Mouse (Mus musculus): ENCODE data around the gene Siah3. TPM values are rescaled to one million over a fixed set of nuclear protein-coding genes. Genes with fewer than 3 reads are reported as not detected.

Siah3 gene
- 1.9 and 2.1 TPM in 2 replicates for polyA plus RNA-seq (2016; fragmentation: Nextera tagmentation; extraction: Ambion mirVana)

DNA sequence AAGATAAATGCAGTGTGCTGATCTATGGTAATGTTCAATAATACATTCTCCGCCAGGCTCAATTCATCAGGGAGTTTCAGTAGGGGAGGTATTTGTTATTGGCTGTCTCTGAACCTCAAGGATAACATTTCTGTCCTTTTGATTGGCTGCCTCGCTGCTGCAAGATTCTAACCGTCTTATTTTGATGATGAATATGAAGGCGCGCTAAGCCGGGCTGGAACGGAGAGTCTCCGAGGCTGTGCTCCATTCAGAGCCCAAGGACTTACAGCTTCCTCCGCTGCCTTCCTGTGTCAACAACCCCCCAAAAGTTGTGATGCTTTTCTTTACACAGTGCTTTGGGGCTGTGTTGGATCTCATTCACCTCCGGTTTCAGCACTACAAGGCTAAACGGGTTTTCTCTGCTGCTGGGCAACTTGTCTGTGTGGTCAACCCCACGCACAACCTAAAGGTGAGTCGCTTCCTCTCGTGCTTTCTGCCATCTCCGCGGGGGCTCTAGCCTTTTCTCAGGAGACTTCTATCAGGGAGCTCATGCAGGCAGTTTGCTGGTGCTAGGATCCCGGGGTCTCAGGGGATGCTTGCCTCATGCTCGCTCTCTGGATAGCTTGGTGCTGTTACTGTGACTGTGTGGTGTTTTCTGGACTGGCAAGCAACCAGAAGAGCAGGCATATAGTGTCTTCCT is at the start of gene Siah3:
TSS of gene Siah3 (plus strand) at position 240 of the 679 bp plus-strand sequence.
- Histone ChIP-seq H3K9me3 (replicated peaks) (no peaks in the 10 kb centered on the region), H3K27me3 (no peaks in the 10 kb centered on the region), H3K4me1 (peaks cover 29% of the 10 kb centered on the region), H3K4me2 (replicated peaks) (peak within 1 kb of the TSS; percentile 72), H3K27ac (peak within 1 kb of the TSS; percentile 81), H3K4me3 (peak within 1 kb of the TSS; percentile 45), H3K36me3 (no peaks in the 10 kb centered on the region), H3K9ac (peak within 1 kb of the TSS; percentile 63)
- peak; percentile 49 for ATAC-seq (ENCODE audit: low FRiP score)
- 5% methylated on average over 18 of the region's 18 CpGs for WGBS

DNA sequence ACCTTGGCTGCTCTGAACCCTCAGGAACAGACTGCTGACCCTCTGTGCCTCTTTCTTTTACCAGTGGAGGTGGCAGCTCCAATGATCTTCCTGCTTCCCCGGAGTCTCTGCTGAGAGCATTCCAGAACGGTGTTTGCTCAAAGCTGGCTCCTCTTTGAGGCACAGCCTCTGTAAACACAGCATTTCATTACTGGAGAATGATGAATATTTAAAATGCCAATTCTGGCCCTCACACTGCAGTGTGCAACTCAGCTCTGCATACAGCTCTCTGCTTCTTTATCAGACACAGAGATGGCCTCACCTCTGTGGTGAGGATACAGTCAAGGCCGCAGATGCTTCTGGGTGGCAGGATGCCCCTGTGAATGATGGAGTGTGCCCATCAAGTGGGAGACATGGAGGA is 46.0 kb upstream of the Siah3 start:
- Histone ChIP-seq H3K36me3 (no peaks in the 10 kb centered on the region), H3K9me3 (replicated peaks) (no peaks in the 10 kb centered on the region), H3K27ac (no peak overlapping the region), H3K27me3 (no peaks in the 10 kb centered on the region), H3K4me2 (replicated peaks) (no peak overlapping the region), H3K9ac (no peak overlapping the region), H3K4me1 (no peaks in the 10 kb centered on the region), H3K4me3 (no peak overlapping the region)
- 87% methylated on average over 3 of the region's 3 CpGs for WGBS
- ATAC-seq (ENCODE audit: low FRiP score), result no peak

DNA sequence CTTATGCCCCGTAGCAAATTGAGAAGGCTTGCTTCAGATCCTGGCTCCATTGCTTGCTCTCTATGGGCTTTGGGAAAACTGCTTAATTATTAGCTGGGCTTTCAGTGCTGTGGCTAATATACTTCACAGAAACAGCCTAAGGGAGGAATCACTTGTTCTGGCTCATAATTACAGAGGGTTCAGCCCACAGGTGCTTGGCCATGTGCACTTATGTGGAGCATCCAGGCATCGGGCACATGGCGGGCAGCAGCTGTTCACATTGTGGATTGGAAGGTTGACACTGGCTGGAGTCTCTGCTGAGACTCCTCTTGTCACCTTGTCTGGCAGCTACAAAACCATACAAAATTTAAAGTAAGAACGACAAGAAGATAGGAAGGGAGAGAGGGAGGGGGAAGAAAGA is 45.4 kb upstream of the Siah3 start:
- Histone ChIP-seq H3K4me2 (replicated peaks) (no peak overlapping the region), H3K9ac (no peak overlapping the region), H3K4me3 (no peak overlapping the region), H3K9me3 (replicated peaks) (no peaks in the 10 kb centered on the region), H3K27me3 (no peaks in the 10 kb centered on the region), H3K36me3 (no peaks in the 10 kb centered on the region), H3K27ac (no peak overlapping the region), H3K4me1 (no peaks in the 10 kb centered on the region)
- no peak for ATAC-seq (ENCODE audit: low FRiP score)
- WGBS, result 84% methylated on average over 4 of the region's 4 CpGs

DNA sequence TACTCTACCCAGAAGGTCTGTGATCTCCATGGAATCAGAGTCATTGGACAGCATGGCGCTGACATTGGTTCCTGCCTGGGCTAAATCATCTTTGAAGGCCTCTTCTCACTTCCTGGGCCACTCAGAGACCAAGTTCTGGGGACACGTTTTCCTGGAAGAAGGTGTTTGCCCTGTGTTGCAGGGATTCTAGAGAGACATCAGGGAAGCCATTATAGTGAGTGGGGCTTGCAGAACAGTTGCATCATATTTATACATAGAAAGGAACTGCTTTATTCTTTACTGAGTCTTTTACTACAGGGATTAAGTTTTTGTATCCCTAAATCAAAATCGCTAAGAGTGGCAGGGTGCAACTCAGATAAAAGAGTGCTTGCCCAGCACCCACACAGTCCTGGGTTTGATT is 37.1 kb upstream of the Siah3 start:
- ATAC-seq (ENCODE audit: low FRiP score), result no peak

DNA sequence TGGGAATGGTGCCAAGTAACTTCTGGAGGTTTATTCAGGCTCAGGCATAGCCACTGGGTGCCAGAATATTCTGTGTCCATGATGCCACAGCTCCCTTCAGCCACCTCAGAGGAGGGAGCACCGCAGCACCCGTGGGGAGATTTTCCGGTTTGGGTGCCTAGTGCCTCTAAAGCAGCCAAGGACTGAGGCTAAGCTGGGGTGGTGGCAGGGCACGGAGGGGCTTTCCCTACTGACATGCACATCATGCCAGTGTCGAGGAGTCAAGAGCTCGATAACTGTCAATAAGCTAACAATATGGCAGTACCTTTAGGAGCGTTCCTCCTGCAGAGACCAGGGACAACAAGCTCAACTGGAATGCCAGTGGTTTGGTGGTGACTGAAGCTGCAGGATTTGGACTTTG is 35.9 kb upstream of the Siah3 start:
- Histone ChIP-seq H3K9ac (no peak overlapping the region), H3K4me1 (no peaks in the 10 kb centered on the region), H3K9me3 (replicated peaks) (no peaks in the 10 kb centered on the region), H3K36me3 (no peaks in the 10 kb centered on the region), H3K4me2 (replicated peaks) (no peak overlapping the region), H3K27me3 (no peaks in the 10 kb centered on the region), H3K27ac (no peak overlapping the region), H3K4me3 (no peak overlapping the region)
- WGBS, result 85% methylated on average over 7 of the region's 7 CpGs
- no peak for ATAC-seq (ENCODE audit: low FRiP score)

More for the DNA sequence above, 37.1 kb upstream of the Siah3 start:
- Histone ChIP-seq H3K27me3 (no peaks in the 10 kb centered on the region), H3K4me1 (no peaks in the 10 kb centered on the region), H3K27ac (no peak overlapping the region), H3K9me3 (replicated peaks) (no peaks in the 10 kb centered on the region), H3K4me2 (replicated peaks) (no peak overlapping the region), H3K4me3 (no peak overlapping the region), H3K36me3 (no peaks in the 10 kb centered on the region), H3K9ac (no peak overlapping the region)
- 89% methylated on average over 3 of the region's 3 CpGs for WGBS

DNA sequence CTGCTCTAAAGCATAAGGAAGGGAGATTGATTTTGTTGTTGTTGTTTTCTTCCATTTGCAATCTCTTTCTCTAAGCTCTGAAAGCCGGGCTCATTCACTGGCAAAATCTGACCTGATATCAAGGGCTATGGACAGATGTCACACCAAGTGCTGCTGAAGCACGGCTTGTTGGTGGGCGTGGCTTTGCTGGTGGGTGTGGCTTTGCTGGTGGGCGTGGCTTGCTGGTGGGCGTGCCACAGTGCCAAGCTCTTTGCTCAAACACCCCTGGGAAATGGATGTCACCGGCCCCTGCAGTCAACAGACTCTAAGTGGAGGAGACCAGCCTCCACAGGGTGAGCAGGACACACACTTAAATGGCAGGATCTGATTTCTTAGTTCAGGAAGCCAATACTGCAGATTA is 35.0 kb upstream of the Siah3 start:
- Histone ChIP-seq H3K4me3 (no peak overlapping the region), H3K4me2 (replicated peaks) (no peak overlapping the region), H3K36me3 (no peaks in the 10 kb centered on the region), H3K27me3 (no peaks in the 10 kb centered on the region), H3K9me3 (replicated peaks) (no peaks in the 10 kb centered on the region), H3K9ac (no peak overlapping the region), H3K4me1 (no peaks in the 10 kb centered on the region), H3K27ac (no peak overlapping the region)
- ATAC-seq (ENCODE audit: low FRiP score), result no peak
- 63% methylated on average over 6 of the region's 6 CpGs for WGBS

DNA sequence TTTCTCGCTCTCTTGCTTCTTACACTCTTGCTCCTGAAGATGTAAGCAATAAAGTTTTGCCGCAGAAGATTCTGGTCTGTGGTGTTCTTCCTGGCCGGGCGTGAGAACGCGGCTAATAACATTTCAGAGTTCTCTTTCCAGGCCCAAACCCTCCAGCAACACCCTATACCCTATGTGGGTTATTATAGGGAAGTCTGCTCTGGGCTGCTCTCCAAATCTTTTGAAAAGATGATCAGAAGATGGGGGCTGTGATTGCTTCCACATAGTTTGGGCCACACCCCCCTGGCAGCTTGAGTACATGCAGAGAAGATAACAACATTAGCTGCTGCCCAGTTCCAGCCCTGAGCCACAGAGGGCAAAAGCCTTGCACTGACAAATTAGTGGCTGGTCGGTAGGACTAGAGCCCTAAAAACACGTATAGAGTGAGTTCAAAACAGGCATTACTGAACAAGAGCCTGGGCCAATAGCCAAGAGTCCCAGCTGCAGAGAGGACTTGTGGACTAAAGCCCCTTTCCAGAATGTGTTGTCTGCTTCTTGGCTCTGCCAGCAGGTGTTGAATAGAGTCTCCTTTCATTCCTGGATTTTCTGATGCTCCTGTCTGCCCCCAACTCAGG is 24.5 kb upstream of the Siah3 start:
- Histone ChIP-seq H3K4me3 (no peak overlapping the region), H3K9ac (no peak overlapping the region), H3K9me3 (replicated peaks) (no peaks in the 10 kb centered on the region), H3K27me3 (no peaks in the 10 kb centered on the region), H3K27ac (no peak overlapping the region), H3K4me1 (no peaks in the 10 kb centered on the region), H3K4me2 (replicated peaks) (no peak overlapping the region), H3K36me3 (no peaks in the 10 kb centered on the region)
- no peak for ATAC-seq (ENCODE audit: low FRiP score)
- WGBS, result 91% methylated on average over 7 of the region's 8 CpGs

DNA sequence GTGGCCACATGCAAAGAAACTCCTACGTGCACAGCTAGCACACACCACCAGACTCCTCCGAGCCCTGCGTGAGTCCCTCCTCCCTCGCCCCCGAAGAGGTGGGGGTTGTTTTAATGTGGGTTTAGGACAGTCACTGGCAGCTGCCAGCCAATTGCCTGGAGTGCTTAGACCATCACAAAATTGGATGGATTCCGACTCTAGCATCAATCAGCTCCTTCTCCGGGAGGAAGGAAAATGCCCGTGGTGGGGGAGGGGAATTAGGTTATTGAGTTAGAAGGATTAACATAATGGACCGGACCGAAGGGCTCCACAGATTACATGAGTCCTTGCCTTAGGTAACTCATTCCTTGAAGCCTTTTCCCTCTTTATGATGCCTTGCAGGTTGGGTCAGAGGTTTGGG is 22.9 kb upstream of the Siah3 start:
- 73% methylated on average over 10 of the region's 10 CpGs for WGBS
- Histone ChIP-seq H3K27ac (no peak overlapping the region), H3K4me2 (replicated peaks) (no peak overlapping the region), H3K9ac (no peak overlapping the region), H3K27me3 (no peaks in the 10 kb centered on the region), H3K9me3 (replicated peaks) (no peaks in the 10 kb centered on the region), H3K4me3 (no peak overlapping the region), H3K4me1 (no peaks in the 10 kb centered on the region), H3K36me3 (no peaks in the 10 kb centered on the region)
- no peak for ATAC-seq (ENCODE audit: low FRiP score)

DNA sequence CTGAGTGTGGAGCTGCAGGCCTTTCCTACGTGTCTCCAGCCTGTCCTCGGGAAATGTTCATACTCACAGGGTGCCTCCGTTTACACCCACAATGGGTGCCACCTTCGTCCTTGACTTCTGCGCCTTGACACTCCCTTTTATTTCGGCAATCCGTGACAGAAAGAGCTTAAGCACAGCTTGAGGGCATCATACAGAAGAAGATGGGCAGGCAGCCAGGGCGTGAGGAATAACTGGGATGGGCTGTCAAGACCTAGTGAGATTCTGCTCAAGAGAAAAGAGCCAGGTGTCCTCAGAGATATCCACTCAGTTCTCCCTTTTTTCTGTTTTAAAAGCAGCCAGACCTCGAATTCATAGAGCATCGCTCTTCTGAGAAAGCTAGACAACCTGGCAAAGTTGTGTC is 21.2 kb upstream of the Siah3 start:
- H3K4me2 ChIP-seq (replicated peaks), result no peak overlapping the region
- 83% methylated on average over 10 of the region's 10 CpGs for WGBS

DNA sequence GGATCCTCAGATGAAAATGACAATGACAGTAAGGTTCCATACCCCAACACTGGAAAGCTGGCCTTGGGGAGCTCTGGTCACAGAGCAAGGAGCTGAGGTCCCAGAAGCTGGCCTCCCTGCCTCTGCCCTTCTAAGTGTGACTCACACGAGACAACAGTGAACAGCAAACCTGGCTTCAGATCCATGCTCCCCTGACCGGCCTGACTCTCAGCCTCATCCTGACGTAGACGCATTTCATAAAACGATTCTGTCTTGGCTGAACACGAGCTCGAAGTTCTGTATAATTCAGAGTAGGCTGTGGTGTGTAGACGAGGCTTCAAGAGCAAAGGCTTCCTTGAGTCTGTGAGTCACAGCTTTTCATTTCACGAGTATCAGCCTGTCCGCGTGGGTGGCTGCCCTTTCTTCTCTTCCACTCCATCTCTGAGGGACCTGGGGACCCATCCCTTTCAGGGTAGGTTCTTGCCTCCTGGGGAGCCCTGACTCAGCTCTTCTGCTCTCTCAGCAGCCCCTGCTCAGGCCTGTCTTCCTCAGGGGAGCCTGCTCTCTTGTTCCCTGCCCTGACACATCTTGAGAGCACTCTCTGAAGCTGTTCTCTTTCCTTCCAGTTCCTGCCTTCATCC is 11.2 kb upstream of the Siah3 start:
- H3K27ac ChIP-seq, result no peak overlapping the region
- no peak overlapping the region for H3K4me3 ChIP-seq
- H3K27me3 ChIP-seq, result no peaks in the 10 kb centered on the region
- H3K4me1 ChIP-seq, result peaks cover 12% of the 10 kb centered on the region
- H3K9me3 ChIP-seq (replicated peaks), result no peaks in the 10 kb centered on the region
- ATAC-seq (ENCODE audit: low FRiP score), result no peak
- no peaks in the 10 kb centered on the region for H3K36me3 ChIP-seq
- H3K4me2 ChIP-seq (replicated peaks), result peak overlapping the region; percentile 55; the same call in 1 of the 2 replicates
- WGBS, result 72% methylated on average over 11 of the region's 11 CpGs
- no peak overlapping the region for H3K9ac ChIP-seq

More for the DNA sequence above, 21.2 kb upstream of the Siah3 start:
- Histone ChIP-seq H3K27me3 (no peaks in the 10 kb centered on the region), H3K4me3 (no peak overlapping the region), H3K36me3 (no peaks in the 10 kb centered on the region), H3K9me3 (replicated peaks) (no peaks in the 10 kb centered on the region), H3K4me1 (no peaks in the 10 kb centered on the region), H3K27ac (no peak overlapping the region), H3K9ac (no peak overlapping the region)
- no peak for ATAC-seq (ENCODE audit: low FRiP score)

DNA sequence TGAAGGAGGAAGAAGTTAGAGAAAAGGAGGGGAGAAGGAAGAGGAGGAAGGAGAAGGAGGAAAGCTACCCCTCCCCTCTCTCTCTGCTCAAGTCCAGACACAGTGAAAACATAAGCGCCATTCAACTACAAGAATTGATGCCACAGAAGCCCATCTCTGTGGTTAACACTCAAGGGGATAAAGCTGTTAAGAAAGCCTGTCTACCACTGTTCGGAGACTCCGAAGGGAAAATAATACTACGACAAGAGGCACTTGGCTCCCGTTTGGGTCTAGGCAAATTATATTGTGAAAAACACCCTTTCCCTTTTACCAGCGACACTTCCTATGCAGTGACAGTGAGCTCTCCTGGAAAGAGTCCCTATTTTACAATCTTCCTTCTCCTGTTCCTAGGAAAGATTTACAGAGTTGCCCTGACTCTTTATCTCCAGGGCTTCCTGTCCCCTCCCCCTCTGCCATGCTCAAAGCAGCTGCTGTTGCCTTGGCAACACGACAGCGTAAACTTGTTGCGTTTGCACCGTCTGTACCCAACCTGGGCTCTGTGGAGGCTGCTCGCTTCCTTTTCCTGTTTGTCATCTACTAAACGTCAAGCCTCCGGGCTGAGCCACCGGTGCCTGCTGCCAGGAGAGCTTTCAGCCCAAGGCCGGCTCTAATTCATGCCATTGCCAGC is 10.4 kb upstream of the Siah3 start:
- Histone ChIP-seq H3K27me3 (no peaks in the 10 kb centered on the region), H3K36me3 (no peaks in the 10 kb centered on the region), H3K9ac (0 out of 2 replicates have a peak overlapping the region, but pooled peaks have one; percentile 15), H3K4me1 (peaks cover 12% of the 10 kb centered on the region), H3K4me2 (replicated peaks) (peak overlapping the region; percentile 55), H3K9me3 (replicated peaks) (no peaks in the 10 kb centered on the region), H3K4me3 (peak overlapping the region; percentile 23), H3K27ac (no peak overlapping the region)
- 10% methylated on average over 14 of the region's 15 CpGs for WGBS
- ATAC-seq (ENCODE audit: low FRiP score), result peak; percentile 91

DNA sequence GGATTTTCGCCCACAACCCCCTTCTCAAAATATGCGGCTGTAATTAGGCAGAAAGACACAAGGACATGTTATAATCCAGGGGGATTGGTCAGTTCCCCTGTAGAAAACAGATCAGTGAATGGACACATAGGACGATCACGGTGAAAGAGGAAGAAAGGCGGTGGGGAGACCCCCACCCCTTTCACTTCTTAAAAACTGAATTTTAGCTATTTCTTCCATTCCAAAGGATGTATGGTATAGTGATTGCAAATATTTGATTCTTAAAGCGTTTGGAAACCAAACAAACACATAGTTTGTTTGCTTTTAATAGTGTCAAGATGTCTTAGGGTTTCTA is 9.9 kb upstream of the Siah3 start:
- H3K36me3 ChIP-seq, result no peaks in the 10 kb centered on the region
- 0 out of 2 replicates have a peak overlapping the region, but pooled peaks have one; percentile 15 for H3K9ac ChIP-seq
- peak overlapping the region; percentile 55 for H3K4me2 ChIP-seq (replicated peaks)
- peaks cover 12% of the 10 kb centered on the region for H3K4me1 ChIP-seq
- H3K4me3 ChIP-seq, result peak overlapping the region; percentile 23
- ATAC-seq (ENCODE audit: low FRiP score), result peak; percentile 32; the same call in 1 of the 2 replicates
- no peaks in the 10 kb centered on the region for H3K9me3 ChIP-seq (replicated peaks)
- no peak overlapping the region for H3K27ac ChIP-seq
- no peaks in the 10 kb centered on the region for H3K27me3 ChIP-seq
- 50% methylated on average over 6 of the region's 6 CpGs for WGBS

All from hindbrain, embryonic 12.5 days (tissue).